Mouse (Mus musculus): ENCODE data around the gene Zp1.

Gene Zp1

GRCm38 (mm10) chr19:10878201-10878837 is 42.1 kb downstream of the Zp1 start:
- no peak for DNase-seq (ENCODE audit: low read depth, low spot score)

DNA sequence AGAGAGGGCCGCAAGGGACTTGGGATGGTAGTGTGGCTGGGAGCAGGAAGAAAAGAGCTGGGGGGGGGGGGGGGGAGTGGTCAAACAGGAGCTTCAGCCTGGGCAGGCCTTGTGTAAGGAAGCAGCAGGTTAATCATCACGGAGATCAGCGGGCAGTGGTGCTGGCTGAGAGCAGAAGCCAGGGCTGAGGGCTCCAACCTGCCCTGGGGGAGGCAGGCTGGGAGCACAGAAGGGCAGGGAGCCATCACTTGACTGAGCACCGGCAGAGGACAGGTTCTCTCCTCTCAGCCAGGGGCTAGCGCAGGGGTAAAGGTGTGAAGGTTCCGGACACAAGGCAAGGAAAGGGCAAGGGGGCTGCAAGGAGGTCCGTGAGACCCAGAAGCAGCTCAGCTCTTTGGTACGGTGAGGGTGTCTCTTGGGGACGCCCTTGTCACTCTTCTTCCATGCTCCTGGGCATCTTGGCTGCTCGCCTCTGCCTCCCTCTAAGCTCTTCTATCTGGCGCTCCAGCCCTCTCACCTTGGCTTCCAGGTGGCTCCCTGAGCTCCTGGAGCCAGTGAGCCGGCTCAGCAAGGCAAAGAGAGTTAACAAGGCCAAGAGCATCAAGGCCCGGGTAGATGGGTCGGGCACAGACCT is 49.0 kb downstream of the Zp1 start:
- DNase-seq (ENCODE audit: low read depth, low spot score) = no peak

DNA sequence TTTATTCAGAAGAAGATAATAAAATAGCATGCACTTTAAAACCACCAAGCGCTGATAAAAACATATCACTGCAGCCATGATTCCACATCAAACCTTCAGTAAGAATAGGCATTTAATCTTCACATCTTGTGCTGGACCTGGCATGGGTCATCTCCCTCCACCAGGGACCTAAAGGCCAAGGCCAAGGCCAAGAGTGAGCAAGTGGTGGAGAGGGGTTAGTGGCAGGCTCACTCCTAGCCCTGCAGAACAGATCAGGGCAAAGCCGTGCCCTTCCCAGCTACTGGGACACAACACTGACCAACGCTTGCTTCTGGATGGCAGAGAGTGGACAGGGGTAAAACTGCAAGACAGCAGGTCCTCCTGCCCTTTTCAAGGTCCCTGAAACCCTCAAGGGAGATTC is 49.8 kb downstream of the Zp1 start:
- DNase-seq (ENCODE audit: low read depth, low spot score) = no peak

GRCm38 (mm10) chr19:10869886-10870527 is 50.4 kb downstream of the Zp1 start, which contains the start of gene Tmem132a:
Gene Tmem132a, minus strand, starts transcription at chr19:10869940.
- DNase-seq (ENCODE audit: low read depth, low spot score) = no peak

DNA sequence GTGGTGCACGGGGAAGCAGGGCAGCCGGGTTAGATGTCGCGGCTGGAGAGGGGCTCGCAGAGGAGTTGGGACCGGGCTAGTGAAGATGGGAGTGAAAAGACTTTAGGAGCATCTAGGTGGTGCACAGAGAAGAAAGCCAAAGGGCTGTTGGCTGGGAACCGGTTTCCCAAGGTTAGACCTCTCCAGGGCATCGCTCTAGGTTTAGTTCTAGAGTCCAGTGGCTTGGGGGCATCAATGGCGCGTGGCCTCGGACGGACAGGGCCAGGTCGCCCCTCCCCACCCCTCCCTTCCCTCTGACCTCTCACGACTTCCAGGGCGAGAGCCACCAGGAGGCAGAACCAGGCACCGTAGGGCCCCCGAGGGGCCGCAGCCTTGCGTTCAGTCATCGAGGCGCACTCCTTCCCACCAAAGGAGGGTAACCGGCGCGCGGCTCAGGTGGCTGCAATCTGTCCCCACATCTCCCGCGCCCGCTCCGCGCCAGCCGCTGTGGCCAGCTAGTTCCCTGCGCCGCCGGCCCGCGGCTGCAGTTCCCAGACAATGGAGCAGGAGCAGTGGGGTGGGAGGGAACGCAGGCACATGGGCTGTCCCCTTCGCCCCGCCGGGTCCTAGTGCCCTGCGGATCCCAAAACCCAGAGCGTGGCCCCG is 51.1 kb downstream of the Zp1 start:
- peak; percentile 80 for DNase-seq (ENCODE audit: low read depth, low spot score)

DNA sequence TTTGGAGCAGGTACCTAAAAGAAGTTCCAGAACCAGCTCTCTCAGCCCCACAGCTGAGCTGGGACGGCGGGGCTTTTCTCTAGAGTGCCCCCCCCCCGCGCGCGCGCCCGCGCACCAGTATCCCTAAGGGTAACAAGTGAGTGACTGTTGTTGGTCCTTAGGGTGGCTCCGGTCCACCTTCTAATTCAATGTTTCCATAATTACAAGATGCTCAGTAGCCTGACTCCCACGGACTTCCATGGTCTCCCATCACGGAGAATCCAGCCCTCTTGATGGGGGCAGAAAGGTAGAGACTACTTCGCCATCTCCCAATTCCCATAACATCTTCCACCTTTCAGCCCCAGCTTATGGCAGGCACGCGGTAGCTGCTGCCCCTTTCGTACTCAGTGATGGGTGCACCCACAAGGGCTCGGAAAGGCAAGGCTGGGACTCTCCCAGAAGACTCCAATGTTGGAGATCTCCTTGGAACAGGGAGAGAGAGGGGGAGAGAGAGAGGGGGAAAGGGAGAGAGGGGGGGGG is 51.8 kb downstream of the Zp1 start:
- peak; percentile 14 for DNase-seq (ENCODE audit: low read depth, low spot score)

GRCm38 (mm10) chr19:10867946-10868622 is 52.3 kb downstream of the Zp1 start:
- no peak for DNase-seq (ENCODE audit: low read depth, low spot score)

DNA sequence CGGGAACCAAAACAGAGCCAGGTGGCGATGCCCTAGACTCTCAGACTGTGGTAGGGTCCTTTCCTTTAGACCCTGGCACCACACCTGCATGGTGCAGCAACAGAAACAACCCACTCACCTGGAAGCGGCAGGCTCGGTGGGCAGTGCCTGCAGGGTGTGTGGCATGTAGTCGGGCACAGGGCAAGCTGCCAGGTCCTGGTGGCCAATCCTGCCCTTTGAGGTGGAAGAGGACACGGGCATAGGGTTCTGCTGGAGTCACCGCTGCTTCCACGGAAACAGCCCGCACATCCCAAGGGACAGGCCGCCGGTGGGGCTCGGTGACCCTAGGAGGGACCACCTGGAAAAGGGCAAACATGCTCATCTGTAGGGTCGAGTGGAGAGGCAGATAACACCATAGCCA is 54.1 kb downstream of the Zp1 start:
- no peak for DNase-seq (ENCODE audit: low read depth, low spot score)

Measured in forelimb bud, embryonic 11.5 days (tissue).